Mouse (Mus musculus) liver, embryonic 14.5 days (tissue): ENCODE measurements at regions not wholly inside any gene's neighbourhood (a gene's known extent, or its start where the extent isn't known, plus 50 kb on each side); places are given as distances from the start of the nearest gene placed in this dataset.

Source experiments
- CTCF ChIP-seq: IDR thresholded peaks from 2 replicates; pipeline ENCODE4 v1.5.1; 2016; ENCODE audit warnings: antibody characterized with exemption, low read depth, control low read depth
- EP300 ChIP-seq: IDR thresholded peaks from 2 replicates; pipeline ENCODE4 v1.6.1; 2016; ENCODE audit warnings: antibody characterized with exemption, low read depth

- no peak for TF ChIP-seq CTCF
- TF ChIP-seq EP300: no peak
Measured at GRCm38 (mm10) chr9:61271769-61272352, 100.3 kb upstream of the Tle3 start.
